Mouse (Mus musculus) cortical plate, adult 2 months (tissue): ENCODE results near the gene Jade1.

Experiments
- CTCF ChIP-seq: fragments of 200-500 bp; IDR thresholded peaks from 2 replicates; pipeline ENCODE4 v1.5.1; 2011; ENCODE audit warnings: mild to moderate bottlenecking, control low read depth, low read length; ENCODE audit not compliant: insufficient read depth; ENCODE audit errors: extremely low read depth
- POLR2A ChIP-seq: fragments of 200-500 bp; IDR thresholded peaks from 2 replicates; pipeline ENCODE4 v1.6.1; 2011; ENCODE audit warnings: mild to moderate bottlenecking, low read length, control low read depth; ENCODE audit not compliant: insufficient read depth; ENCODE audit errors: extremely low read depth

- TF ChIP-seq CTCF (no peak), POLR2A (no peak)
These were observed 26.7 kb downstream of the Jade1 start for GRCm38 (mm10) chr3:41582256-41582655.
